Mouse (Mus musculus) T-helper 2 cell (primary cell): Measurements from ENCODE around the gene Rmnd5b.
"Not testable (repeated sequence)": the region's sequence is repeated elsewhere in the genome, so short reads cannot be mapped to it uniquely, and the experiment has no call there.

Experiments
- in situ Hi-C: fragments of 300-600 bp; cut with MboI, MseI; formaldehyde crosslinking; loops from one replicate; pipeline ENCODE4 v1.15.1; 2025; ENCODE audit warnings: high pct_unique_total_duplicates

Rmnd5b gene

DNA sequence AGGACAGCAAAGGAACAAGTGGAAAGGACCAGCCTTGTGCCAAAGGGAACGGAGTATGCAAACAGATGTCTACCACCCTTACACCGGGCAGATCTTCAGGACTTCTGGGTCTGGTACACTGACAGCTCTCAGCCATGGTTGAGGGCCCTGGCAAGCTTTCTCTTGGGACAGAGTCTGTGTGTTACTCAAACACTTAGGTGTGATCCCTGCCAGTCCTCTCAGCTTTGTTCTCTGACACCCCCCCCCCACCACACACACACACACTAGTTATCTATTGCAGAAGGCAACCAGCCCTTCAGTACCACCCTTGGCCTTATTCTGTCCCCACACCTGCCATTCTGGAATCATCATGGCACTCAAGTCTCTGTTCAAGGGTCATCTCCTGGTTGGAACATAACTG is 13.9 kb downstream of the Rmnd5b start:
- in situ Hi-C loops = loop anchor here (5.0 kb wide), 1 partner anchor 61 kb away; no protein-coding TSS in a partner anchor

DNA sequence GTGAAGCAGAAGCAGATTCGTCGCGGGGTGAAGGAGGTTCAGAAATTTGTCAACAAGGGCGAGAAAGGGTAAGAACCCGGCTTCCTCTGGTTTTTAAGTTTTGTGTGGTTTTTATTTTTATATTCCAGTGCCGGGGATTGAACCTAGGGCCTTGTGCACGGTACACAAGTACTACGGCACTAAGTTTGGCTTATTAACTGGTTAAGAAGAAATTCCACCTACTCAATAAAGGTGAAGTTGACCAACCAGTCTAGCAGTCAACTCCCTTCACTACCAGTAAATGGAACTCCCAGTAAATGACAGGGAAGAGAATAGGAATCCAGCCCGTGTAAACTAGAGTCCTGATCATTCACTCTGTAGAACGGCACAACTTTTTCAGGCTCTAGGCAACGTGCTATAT is 15.6 kb downstream of the Rmnd5b start:
- in situ Hi-C loops = loop anchor here (5.0 kb wide), 1 partner anchor 62 kb away; no protein-coding TSS in a partner anchor

DNA sequence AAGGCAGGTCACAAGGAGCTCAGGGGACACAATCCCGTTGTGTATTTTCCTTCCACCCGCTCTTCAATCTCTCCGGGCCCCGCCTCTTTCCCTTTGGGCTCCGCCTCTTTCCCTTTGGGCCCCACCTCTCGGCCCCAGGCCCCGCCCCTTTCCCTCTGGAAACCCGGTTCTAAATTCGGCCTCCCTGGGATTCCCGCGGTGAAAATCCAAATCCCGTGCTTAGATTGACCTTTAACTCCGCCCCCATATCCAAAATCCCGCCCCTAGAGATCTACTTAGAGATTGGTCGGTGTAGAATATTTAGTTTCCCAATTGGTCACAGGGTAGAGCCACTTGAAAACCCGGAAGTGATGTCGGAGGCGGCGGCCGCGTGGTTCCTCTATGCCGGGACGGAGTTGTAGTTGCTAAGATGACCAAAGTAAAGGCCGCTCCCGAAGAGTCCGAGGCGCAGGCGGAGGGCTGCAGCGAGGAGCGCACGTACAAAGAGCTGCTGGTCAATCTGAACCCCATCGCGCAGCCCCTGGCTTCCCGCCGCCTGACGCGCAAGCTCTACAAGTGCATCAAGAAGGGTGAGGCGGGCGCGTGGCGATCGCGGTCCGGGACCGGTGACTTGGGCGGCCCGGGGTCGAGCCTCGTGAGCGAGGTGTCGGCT is 16.2 kb downstream of the Rmnd5b start, which contains the start of gene Nhp2:
Nhp2 (plus strand) TSS at position 327 of the 652 bp plus-strand sequence.
- in situ Hi-C loops = loop anchor here (5.0 kb wide), 1 partner anchor 63 kb away; no protein-coding TSS in a partner anchor

DNA sequence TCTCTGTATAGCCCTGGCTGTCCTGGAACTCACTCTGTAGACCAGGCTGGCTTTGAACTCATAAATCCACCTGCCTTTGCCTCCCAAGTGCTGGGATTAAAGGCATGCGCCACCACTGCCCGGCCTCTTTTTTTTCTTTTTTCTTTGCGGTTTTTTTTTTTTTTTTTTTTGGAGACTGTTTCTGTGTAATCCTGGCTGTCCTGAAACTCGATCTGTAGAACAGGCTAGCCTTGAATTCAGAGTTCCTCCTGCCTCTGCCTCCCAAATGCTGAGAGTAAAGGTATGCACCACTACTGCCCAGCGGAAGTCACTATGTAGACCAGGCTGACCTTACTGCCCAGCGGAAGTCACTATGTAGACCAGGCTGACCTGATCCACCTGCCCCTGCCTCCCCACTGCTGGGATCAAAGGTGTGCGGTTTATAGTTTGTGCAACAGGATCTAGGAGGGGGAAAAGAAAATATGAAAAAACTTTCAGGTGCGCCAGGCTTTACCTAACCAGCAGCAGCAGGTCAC is 16.7 kb downstream of the Rmnd5b start:
- in situ Hi-C loops = no loop called here

GRCm38 (mm10) chr11:51617693-51618092 is 18.0 kb downstream of the Rmnd5b start:
- in situ Hi-C loops = no loop called here

DNA sequence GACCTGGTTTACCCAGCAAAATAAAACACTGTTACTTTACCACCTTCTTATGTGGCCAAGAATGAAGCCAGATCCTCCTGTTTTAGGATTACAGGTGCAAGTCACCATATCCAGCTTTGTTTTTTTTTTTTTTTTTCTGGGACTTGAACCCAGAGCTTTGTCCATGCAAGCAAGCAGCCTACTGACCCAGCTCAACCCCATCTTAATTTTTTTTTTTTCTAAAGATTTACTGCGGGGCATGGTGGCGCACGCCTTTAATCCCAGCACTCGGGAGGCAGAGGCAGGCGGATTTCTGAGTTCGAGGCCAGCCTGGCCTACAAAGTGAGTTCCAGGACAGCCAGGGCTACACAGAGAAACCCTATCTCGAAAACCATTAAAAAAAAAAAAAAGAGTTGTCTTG is 19.6 kb downstream of the Rmnd5b start:
- in situ Hi-C loops = not testable (repeated sequence)

GRCm38 (mm10) chr11:51615601-51616000 is 20.1 kb downstream of the Rmnd5b start:
- in situ Hi-C loops = no loop called here

DNA sequence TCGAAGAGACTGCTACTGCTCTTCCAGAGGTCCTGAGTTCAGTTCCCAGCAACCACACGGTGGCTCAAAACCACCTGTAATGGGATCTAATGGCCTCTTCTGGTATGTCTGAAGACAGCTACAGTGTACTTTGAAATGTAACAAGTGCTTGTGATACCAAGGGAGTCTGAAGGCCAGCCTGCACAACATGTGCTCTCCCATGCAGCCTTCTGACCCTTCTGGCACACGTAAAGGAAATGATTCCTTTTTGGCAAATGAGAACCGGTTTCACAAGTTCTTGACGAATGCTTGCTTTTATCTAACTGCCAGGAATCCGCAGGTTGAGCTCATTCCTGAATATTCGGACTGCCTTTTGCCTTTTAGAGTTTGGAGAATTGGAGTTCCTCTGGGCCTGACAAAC is 20.6 kb downstream of the Rmnd5b start:
- in situ Hi-C loops = no loop called here

DNA sequence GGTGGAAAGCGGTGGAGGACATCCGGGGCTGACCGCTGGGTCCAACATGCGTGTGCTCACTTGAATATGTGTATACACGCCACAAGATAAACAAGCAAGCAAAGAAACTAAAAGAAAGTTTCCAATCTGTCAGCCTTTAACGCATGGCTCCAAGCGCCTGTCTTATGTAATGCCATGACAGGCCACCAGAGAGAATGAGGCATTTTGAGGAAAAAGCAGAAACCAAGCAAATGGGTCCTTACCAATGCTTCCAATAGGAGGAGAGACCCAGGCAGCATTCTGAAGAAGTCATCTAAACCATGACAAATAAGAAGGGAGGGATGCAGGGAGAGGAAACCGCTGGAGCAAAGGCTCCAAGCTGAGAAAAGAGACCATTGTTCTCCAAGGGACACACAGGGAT is 21.4 kb downstream of the Rmnd5b start:
- in situ Hi-C loops = no loop called here

DNA sequence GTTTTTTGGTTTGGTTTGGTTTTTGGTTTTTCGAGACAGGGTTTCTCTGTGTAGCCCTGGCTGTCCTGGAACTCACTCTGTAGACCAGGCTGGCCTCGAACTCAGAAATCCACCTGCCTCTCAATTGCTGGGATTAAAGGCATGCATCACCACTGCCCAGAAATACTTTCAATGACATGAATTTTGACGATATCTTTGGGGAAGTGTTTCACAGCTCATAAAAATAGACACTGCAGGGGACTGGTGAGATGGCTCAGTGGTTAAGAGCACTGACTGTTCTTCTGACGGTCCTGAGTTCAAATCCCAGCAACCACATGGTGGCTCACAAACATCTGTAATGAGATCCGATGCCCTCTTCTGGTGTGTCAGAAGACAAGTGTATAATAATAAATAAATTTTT is 25.8 kb downstream of the Rmnd5b start:
- in situ Hi-C loops = loop anchor here (10.0 kb wide), 1 partner anchor 1385 kb away; no protein-coding TSS in a partner anchor

DNA sequence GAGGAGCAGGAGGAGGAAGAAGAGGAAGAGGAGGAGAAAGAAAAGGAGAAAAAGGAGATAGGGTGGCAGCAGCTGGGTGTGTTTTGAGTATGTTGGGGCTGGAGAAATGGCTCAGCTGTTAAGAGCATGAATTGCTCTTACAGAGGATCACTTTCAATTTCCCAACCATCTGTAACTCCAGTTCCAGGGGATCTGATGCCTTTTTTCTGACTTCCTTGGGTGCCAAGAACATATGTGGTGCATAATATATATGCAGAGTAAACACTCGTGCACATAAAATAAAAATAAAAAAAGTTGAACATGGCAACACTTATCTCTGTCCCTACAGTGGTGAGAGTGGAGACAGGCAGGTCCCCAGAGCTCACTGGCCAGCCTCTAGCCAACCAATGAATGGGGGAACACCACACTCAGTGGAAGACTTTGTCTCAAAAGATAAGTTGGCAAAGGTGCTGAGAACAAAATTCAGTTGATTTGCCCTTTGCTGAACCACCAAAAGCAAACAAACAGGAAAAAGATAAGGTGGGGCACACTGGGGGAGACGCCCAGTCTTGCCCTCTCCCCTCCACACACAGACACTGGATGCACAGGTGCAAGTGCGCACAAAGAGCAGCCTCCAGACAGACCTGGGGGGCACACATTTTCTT is 26.3 kb downstream of the Rmnd5b start:
- in situ Hi-C loops = loop anchor here (10.0 kb wide), 1 partner anchor 1385 kb away; no protein-coding TSS in a partner anchor

DNA sequence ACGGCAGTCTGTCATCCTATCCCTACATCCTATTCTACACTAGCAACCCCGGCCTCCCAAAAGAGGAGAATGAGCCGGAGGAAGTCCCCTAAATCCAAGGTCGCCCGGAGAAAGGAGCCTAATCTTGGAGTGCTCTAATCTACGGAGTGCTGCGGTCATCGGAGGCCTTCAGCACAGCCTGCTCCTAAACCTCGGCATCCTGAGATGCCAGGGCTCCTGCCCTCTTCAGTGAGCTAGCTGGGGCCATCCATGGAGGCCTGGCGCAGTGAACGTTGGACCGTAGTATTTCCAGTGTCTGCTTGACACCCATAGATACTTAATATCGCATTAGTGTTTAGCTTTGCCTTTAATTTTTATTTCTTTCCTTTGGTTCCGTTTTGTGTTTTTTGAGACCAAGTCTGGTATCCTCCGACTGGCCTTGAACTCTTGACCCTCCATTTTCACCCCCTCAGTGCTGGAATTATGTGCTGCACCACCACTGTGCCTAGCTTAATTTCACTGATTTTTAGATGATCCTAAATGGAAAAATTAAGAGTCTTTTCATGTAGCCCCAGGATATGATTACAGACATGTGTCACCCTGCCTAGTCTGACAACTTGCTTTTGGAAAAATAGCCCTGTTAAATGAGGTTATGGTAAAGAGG is 28.5 kb downstream of the Rmnd5b start:
- in situ Hi-C loops = loop anchor here (10.0 kb wide), 1 partner anchor 1382 kb away; no protein-coding TSS in a partner anchor

DNA sequence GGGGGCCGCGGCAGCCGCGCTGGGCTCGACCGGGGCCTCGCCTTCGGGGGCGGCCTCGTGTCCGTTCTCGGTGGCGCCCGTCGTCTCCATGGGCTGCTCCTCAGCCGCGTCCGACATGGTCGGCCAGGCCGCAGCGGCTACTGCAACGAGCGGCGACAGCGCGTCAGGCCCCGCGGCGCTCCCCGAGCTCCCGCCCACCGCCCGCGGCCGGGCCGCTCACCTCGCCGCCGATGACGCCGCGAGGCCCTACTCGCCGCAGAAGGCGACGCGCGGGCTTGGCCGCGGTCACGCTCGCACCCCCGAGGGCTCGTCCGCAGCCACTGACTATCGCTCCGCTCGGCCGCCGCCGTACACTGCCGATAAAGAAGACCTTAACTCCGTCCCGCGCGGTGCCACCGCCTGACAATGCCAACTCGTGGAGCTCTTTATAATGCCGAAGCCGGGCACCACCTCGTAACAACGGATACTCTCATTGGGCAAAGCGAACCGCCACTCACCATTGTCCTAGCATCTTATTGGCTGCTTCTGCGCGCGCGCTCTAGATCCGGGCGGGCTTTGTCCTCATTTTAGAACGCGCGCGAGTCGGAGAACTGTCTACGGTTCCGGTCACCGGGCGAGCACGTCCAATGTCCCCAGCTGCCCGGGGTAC is 29.1 kb downstream of the Rmnd5b start, which contains the start of gene Hnrnpab:
Hnrnpab (minus strand) TSS at position 401 of the 649 bp plus-strand sequence.
- in situ Hi-C loops = loop anchor here (10.0 kb wide), 1 partner anchor 1382 kb away; no protein-coding TSS in a partner anchor

GRCm38 (mm10) chr11:51605602-51606446 is 29.9 kb downstream of the Rmnd5b start:
- in situ Hi-C loops = loop anchor here (10.0 kb wide), 1 partner anchor 1381 kb away; no protein-coding TSS in a partner anchor

GRCm38 (mm10) chr11:51602253-51602652 is 33.4 kb downstream of the Rmnd5b start:
- in situ Hi-C loops = loop anchor here (10.0 kb wide), 1 partner anchor 1377 kb away; no protein-coding TSS in a partner anchor

- in situ Hi-C loops = loop anchor here (25.0 kb wide), 2 partner anchors 1160 to 1690 kb away; partner anchors contain the start of gene Rufy1
Measured at GRCm38 (mm10) chr11:51597553-51597952, 38.1 kb downstream of the Rmnd5b start.

- in situ Hi-C loops = loop anchor here (25.0 kb wide), 2 partner anchors 1158 to 1692 kb away; partner anchors contain the start of gene Rufy1
Measured at GRCm38 (mm10) chr11:51595459-51596083, 40.1 kb downstream of the Rmnd5b start.

DNA sequence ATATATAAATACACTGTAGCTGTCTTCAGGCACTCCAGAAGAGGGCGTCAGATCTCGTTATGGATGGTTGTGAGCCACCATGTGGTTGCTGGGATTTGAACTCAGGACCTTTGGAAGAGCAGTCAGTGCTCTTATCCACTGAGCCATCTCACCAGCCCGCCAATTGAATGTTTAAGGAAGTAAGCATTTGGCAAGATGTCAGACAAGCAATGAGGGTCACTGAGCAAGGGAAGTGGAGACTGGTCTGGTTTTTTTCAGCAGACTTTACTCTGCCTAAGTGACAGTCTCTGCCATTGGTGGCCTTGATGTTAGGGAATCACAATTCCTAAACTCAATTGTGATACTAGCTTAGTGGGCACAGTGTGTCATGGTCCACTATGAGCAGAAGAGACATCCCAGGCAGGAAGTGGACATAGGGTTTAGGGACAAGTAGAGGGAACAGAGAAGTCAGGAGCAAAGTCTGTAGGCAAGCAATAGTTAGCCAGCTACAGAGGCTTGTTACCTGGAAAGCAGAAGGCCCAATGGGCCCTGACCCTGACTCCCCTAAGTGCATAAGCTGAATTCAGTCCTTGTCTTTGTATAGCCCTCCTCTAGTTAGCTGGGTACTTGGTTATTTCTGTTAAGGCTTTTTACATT is 40.9 kb downstream of the Rmnd5b start:
- in situ Hi-C loops = loop anchor here (25.0 kb wide), 2 partner anchors 1158 to 1692 kb away; partner anchors contain the start of gene Rufy1

GRCm38 (mm10) chr11:51593849-51594248 is 41.8 kb downstream of the Rmnd5b start:
- in situ Hi-C loops = loop anchor here (25.0 kb wide), 2 partner anchors 1157 to 1693 kb away; partner anchors contain the start of gene Rufy1
